Mouse (Mus musculus) brain, adult 10 weeks (tissue): Measurements from ENCODE around the gene Pbx3. TPM values are rescaled to one million over a fixed set of nuclear protein-coding genes. Genes with fewer than 3 reads are reported as not detected.

Experiments
- polyA plus RNA-seq: library from polyadenylated mRNA; stranded (reverse); fragments of 350-450 nt; fragmentation: Illumina TruSeq; extraction: RNeasy Lipid Tissue Mini Kit (QIAGEN cat#74804); gene quantifications from one replicate; pipeline ENCODE4 v1.2.3, GENCODE M21; 2015; ENCODE audit warnings: low read depth, low replicate concordance

Pbx3 gene
- polyA plus RNA-seq = 17.2 TPM

DNA sequence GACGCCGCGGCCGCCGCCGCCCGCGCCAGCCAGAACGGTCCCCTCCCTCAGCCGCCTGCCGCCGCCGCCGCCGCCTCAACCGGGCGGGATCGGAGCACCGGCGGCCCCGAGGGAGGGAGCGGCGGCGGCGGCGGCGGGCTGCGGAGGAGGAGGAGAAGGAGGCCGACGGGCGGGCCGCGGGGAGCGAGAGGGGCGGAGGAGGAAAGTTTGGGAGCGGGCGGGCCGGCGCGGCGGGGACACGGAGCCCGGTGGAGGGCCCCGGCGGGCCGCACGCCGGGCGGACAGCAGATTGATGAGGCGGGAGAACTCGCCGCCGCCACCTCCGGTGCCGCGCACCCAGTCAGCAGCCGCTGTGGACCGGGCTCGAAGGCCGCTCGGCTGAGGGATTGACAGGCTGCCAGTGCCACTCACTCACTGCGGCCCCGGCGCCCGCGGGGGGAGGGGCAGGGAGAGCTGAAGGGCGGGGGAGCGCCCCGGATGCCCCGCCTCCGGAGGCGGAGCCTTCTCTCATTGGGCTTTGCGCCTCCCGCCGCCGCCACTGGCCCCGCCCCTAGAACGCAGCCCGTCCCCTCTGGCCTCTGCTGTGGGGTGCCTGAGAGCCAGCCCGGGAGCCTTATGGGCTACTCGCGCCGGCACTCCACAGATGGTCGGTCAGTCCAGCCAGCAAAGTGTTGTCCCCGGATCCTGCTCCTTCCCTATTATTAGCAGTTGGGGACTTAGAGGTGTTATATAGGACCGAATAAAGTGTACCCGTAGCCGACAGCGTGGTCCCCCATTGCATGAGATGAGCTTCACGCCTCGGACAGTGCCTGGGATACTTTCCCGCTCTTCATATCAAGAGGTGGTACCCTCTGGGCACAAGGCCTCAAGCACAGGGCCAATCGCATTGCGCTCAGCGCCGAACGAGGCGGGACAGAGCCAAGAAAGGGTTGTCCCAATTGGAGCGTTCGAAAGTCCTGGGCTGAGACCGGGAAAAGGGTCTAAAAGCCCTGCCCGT, at the start of gene Pbx3:
Pbx3 (minus strand) TSS at position 838 of the 997 bp plus-strand sequence.

DNA sequence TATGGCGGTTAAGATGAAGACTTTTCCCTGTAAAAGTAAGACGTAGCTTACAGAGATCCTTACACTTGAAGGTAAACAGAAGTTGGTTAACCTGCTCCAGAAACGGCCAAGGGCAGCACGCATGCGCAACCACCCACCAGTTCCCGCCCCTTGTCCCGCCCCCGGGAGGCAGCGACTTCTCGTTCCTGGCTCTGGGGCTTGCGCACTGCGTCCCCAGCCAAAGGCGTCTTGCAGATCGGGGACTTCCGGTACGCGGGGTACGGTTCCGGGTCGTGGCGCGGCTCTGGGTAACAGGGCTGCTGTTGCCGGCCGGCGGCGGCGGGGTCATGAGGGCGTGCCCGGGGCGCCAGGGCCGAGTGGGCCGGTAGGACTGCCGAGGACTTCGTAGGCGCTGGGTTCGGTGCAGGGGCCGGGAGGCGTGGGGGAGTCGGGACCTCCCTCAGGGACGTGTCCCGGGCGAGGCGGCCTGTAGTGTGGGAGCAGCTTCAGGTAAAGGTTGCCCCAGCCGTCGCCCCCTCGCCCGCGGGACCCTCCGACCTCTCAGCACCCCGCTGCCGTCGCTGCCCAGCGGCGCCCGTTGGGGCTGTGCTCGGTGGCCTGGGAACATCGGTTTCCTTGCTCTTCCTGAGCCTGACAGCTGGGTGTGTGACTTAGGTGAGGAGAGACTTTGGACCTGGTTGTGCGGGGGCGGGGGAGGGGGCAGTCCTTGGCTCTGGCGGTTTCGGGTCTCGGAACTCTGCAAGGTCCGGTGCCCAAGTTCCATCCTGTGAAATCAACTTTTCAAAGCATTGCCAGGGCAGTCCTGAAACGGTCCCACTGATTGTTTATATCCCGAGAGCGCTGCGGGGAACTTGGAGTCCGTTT, 33.9 kb upstream of the Pbx3 start, which contains the start of gene Mapkap1:
Mapkap1 (plus strand) TSS at position 171 of the 864 bp plus-strand sequence.

Other genes starting within 250 kb of the Pbx3 start
- gene Mapkap1, start 33.6 kb upstream of the Pbx3 start, polyA plus RNA-seq = 38.9 TPM